23 mouse cellular contexts compared by ENCODE assay signal in the genomic region with DNA sequence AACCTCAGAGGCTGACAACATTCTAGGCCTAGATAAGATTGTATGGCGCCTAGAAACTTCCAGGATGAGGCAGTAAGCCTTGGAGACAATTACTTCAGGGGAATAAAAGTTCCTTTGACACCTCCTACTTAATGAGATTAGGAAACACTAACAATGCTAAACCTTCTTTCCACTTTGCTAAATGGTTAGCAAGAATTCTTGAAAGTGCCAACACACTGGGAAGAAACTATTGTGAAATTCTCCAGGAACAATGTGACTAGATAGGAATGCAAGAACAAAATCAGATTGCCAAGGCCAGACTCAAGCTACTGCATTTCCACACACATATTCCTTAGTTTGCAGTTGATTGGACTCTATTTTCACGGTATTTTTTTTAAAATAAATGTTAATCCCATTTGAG.
DNase-seq lines count a peak whose midpoint lies in the region; ATAC-seq and TF ChIP-seq lines count a peak whose summit lies in the region.
"Had no signal": no experiment of that assay in that cellular context is flagged by ENCODE, and none has a peak within 500 bp of the region (broad histone marks: within the 10 kb centered on the region; RNA-seq: fewer than 3 reads in every experiment).

No protein-coding gene starts in this region.

- H3K27me3 ChIP-seq in liver, adult 2 months (ENCODE audit: control insufficient read depth, insufficient read depth, low read length): no peaks in the 10 kb centered on the region
- no peaks in the 10 kb centered on the region for H3K27me3 ChIP-seq in liver, embryonic 11.5 days (replicated peaks; ENCODE audit: control insufficient read depth, insufficient read depth, low read length)
- H3K27me3 ChIP-seq: CH12.LX; embryonic facial prominence, embryonic 12.5 days; forebrain, embryonic 12.5 days had no signal

- H3K4me2 ChIP-seq in liver, embryonic 11.5 days: no peak overlapping the region
- H3K4me2 ChIP-seq: embryonic facial prominence, embryonic 12.5 days; forebrain, embryonic 12.5 days had no signal

- H3K4me3 ChIP-seq in liver, adult 2 months (ENCODE audit: insufficient read depth, low read depth, low read length): no peak overlapping the region
- no peak overlapping the region for H3K4me3 ChIP-seq in liver, embryonic 11.5 days (ENCODE audit: low read depth, low read length)
- H3K4me3 ChIP-seq: embryonic facial prominence, embryonic 12.5 days; forebrain, embryonic 10.5 days; forebrain, embryonic 12.5 days had no signal

- H3K79me2 ChIP-seq in liver, adult 2 months (ENCODE audit: control insufficient read depth, insufficient read depth, low read length): no peaks in the 10 kb centered on the region

- 55% methylated on average over 2 of the region's 2 CpGs for WGBS in liver, adult 2 months
- 55% methylated on average over 2 of the region's 2 CpGs for WGBS in liver, embryonic 11.5 days

- no peak overlapping the region for H3K9ac ChIP-seq in liver, adult 2 months (ENCODE audit: low read depth, low read length)
- H3K9ac ChIP-seq in liver, embryonic 11.5 days (ENCODE audit: low read depth, low read length): no peak overlapping the region
- H3K9ac ChIP-seq: embryonic facial prominence, embryonic 12.5 days; forebrain, embryonic 12.5 days had no signal

- no peak for TF ChIP-seq CTCF in liver, adult 2 months (IDR thresholded peaks at IDR 0.05; ENCODE audit: low read depth, low read length)

- H3K36me3 ChIP-seq in liver, adult 2 months (ENCODE audit: control insufficient read depth, insufficient read depth, low read length): no peaks in the 10 kb centered on the region
- H3K36me3 ChIP-seq in liver, embryonic 11.5 days (ENCODE audit: control insufficient read depth, insufficient read depth, low read length): no peaks in the 10 kb centered on the region
- H3K36me3 ChIP-seq: embryonic facial prominence, embryonic 12.5 days; forebrain, embryonic 10.5 days; forebrain, embryonic 12.5 days; G1E had no signal

- no peak for TF ChIP-seq POLR2A in liver, adult 2 months (IDR thresholded peaks at IDR 0.05; ENCODE audit: extremely low read depth, insufficient read depth, low read length)

- H3K4me1 ChIP-seq in liver, adult 2 months (ENCODE audit: control insufficient read depth, insufficient read depth, low read length): peaks cover 3% of the 10 kb centered on the region
- H3K4me1 ChIP-seq in liver, embryonic 11.5 days (replicated peaks; ENCODE audit: control insufficient read depth, insufficient read depth, low read length): no peaks in the 10 kb centered on the region
- H3K4me1 ChIP-seq: embryonic facial prominence, embryonic 12.5 days; forebrain, embryonic 12.5 days had no signal

- ATAC-seq in liver, embryonic 11.5 days (replicated peaks; ENCODE audit: low FRiP score): no peak
- ATAC-seq: CD4-positive, CD25-positive, alpha-beta regulatory T cell, adult 4 months; forebrain, embryonic 14.5 days; forebrain, embryonic 16.5 days had no signal

- DNase-seq in liver, adult 2 months (ENCODE audit: extremely low read depth, low read depth, low spot score): peak; percentile 63
- no peak for DNase-seq in liver, embryonic 11.5 days (ENCODE audit: low spot score)
- DNase-seq in Muller cell, postnatal 12 days (ENCODE audit: inconsistent ontology term): peak; percentile 20
- peak; percentile 40 for DNase-seq in gonadal fat pad, adult 2 months (ENCODE audit: low read depth)
- no peak for DNase-seq in cerebellum, adult 11 months
- DNase-seq: adrenal gland, adult 2 months; adrenal gland, postnatal 10 days; adrenal gland, postnatal 25 days; B cell, adult 2 months; cerebellum, adult 11-12 months; cerebellum, adult 2 months; cerebellum, adult 9-10 months; cerebellum, postnatal 10 days; cerebellum, postnatal 25 days; embryo, embryonic 11 days had no signal

- H3K27ac ChIP-seq in liver, adult 2 months (replicated peaks; ENCODE audit: insufficient read depth, low read depth, low read length): no peak overlapping the region
- no peak overlapping the region for H3K27ac ChIP-seq in liver, embryonic 11.5 days (ENCODE audit: low read depth, low read length)
- H3K27ac ChIP-seq: embryonic facial prominence, embryonic 12.5 days; forebrain, embryonic 10.5 days; forebrain, embryonic 12.5 days had no signal

- H3K9me3 ChIP-seq in liver, embryonic 11.5 days (ENCODE audit: control insufficient read depth, low read length): no peaks in the 10 kb centered on the region
- H3K9me3 ChIP-seq: embryonic facial prominence, embryonic 12.5 days; forebrain, embryonic 10.5 days; forebrain, embryonic 12.5 days had no signal

Comparison
In these comparisons a context has a peak if more than half of its experiments do, and no peak if none do; other contexts are left out.
1. DNase-seq: peak in liver, adult 2 months (single experiment), Muller cell, postnatal 12 days (single experiment) and gonadal fat pad, adult 2 months (single experiment); none in liver, embryonic 11.5 days (single experiment) and cerebellum, adult 11 months (single experiment).